Mouse (Mus musculus) retina, postnatal 7 days (tissue): ENCODE results near the gene C030005K15Rik.
"Not testable (repeated sequence)": the region's sequence is repeated elsewhere in the genome, so short reads cannot be mapped to it uniquely, and the experiment has no call there.

Experiments used
- DNase-seq: peaks from one replicate; pipeline ENCODE4 v3.0.0-alpha.2; 2012; ENCODE audit warnings: low read depth, low spot score

Gene C030005K15Rik

GRCm38 (mm10) chr10:97726655-97727054 lies at the start of gene C030005K15Rik:
Gene C030005K15Rik, minus strand, starts transcription at chr10:97726755.
- not testable (repeated sequence) for DNase-seq

- no peak for DNase-seq
Measured at GRCm38 (mm10) chr10:97768171-97768749, 41.7 kb upstream of the C030005K15Rik start.

DNA sequence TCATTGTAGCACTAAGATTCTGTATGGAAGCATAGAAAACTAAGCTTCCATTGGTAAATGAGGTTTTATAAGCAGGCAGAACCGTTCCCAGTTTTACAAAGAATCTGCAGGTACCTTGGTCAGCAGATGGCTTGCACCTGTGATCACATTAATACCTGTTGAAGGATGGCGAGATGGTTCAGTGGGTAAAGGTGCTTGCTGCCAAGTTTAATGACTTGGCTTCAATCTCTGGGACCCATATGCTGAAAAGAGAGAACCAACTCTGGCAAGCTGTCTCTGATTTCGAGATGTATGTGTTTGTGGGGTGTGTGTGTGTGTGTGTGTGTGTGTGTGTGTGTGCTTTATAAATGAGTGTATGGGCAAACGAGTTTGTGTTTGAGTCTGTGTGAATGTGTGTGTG lies 27.3 kb upstream of the C030005K15Rik start:
- DNase-seq = no peak

DNA sequence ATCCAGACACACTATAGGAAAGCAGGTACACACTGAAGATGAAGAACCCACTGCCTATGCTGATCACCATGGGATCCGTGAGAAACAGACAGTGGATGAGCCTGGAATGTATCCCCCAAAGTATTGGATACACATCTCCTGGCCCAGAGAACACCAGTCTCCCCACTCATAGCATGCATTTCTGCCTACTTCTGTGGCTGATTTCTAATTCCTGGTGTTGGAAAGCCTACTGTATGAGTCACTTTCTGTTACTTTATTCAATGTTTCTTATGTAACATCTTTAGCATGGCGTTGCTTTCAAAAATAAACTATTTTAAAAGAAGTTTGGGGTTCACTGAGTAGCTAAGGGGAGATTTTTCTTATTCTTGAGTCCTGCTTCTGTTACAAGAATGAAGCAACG lies 20.7 kb upstream of the C030005K15Rik start:
- DNase-seq = no peak

GRCm38 (mm10) chr10:97725929-97726328 lies 626 bp downstream of the C030005K15Rik start:
- DNase-seq = no peak

GRCm38 (mm10) chr10:97722709-97723108 lies 3.8 kb downstream of the C030005K15Rik start:
- no peak for DNase-seq

DNA sequence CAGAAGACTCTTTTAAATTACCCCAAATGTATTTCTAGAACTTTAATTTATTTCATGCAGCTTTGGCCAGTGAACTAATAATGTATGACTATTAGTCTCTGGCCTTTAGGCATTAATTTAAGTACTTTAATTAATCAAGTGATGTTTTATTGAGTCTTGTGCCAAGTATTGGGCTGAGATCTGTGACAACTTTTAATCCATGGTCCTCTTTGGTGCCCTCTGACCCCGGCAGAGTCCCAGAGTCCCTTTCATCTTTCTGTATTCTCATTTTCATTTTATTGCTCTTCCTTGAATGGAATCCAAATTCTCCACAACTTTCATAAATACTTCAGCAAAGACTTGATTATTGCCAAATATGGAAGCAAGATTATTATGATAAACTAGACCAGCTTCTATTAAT lies 5.9 kb downstream of the C030005K15Rik start:
- DNase-seq = no peak

DNA sequence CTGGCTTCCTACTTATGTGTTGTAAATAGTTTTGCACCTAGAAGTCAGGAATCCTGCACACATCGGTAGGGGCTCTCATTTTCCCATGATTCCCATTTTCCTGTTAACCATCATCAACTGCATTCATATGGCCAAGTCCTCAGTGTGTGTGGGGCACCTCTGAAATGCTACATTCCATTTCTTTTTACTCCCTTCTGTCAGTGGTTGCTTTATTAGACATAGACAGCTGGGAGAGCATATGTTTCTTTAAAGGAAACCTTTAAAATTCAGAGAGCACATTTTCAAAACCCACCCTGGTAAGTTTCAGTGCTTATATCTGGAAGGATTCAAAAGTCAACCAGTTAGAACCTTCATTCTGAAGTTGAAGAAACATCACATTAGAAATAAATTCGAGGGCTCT lies 8.5 kb downstream of the C030005K15Rik start:
- DNase-seq = no peak

GRCm38 (mm10) chr10:97717233-97717632 lies 9.3 kb downstream of the C030005K15Rik start:
- DNase-seq = no peak

DNA sequence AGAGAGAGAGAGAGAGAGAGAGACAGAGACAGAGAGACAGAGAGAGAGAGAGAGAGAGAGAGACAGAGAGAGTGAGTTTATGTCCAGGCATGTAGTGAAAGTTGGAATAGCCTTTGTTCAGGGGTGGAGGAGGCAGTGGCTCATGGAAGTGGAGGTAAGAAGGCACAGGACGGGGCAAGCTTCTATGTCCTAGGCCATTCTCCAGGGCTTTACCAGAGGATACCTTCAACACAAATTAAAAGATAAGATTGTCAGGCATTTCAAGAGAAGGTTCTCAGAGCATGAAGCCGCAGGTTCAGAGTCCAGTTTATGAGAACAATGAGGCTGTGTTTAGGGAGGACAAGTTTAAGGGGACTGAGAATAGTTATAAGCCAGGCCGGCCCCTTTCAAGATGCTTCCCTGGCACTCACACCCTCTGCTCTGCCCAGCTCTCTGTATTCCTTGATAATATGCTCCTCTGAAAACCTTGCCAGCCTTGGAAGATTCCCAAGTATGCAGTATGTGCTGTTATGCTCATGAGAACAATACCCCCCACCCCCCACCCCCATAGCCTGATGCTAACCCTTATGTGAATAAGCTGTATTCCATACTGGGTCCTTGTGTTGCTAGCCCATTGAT lies 11.2 kb downstream of the C030005K15Rik start:
- no peak for DNase-seq

DNA sequence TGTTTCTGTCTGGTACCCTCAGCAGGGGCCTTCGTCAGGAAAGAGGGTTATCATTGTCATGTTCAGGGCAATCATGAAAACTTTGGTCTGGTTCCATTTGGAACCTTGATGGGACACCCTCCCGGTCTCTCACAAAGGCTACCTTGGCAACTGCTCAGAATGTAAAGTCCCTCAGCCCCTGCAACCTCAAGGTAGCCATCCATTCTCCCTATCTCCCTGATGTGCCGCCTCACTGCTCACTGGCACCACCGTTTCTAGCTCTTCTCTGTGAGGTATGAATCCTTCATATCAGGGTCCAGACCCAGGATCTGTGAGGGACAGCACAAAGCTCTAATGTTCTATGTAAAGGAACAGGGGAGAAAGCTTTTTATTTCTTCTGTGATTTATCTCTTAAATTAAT lies 12.0 kb downstream of the C030005K15Rik start:
- no peak for DNase-seq

DNA sequence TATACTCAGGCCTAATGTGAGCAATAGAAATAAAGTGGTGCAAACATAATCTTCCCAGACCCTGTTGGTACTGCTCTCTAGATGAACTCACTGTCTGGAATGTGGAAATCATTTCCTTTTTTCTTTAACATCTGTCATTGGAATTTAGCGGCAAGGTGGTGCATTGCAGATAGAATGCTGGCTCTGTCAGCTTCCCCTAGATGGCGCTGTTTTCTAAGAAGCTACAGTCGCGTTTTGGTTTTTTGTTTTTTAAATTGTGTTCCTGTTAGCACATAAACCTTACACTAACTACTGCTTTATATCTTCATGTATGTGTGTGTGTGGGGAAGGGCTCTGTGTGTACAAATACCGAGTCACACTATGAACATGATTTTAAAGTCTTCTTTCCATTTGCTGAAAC lies 13.9 kb downstream of the C030005K15Rik start:
- peak; percentile 32 for DNase-seq

- DNase-seq = peak; percentile 27
Measured at GRCm38 (mm10) chr10:97704562-97704961, 22.0 kb downstream of the C030005K15Rik start.

DNA sequence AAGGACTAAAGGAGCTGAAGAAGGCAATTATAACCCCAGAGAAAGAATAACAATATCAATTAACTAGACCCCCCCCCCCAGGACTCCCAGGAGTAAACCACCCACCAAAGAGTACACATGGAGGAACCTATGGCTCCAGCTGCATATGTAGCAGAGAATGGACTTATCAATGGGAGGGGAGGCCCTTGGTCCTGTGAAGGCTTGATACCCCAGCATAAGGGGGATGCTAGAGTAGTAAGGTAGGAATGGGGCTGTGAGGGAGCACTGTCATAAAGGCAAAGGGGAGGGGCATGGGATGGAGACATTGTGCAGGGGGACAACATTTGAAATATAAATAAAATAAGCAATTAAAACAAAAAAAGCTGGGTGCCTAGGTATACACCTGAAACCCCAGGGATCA lies 24.2 kb downstream of the C030005K15Rik start:
- no peak for DNase-seq

DNA sequence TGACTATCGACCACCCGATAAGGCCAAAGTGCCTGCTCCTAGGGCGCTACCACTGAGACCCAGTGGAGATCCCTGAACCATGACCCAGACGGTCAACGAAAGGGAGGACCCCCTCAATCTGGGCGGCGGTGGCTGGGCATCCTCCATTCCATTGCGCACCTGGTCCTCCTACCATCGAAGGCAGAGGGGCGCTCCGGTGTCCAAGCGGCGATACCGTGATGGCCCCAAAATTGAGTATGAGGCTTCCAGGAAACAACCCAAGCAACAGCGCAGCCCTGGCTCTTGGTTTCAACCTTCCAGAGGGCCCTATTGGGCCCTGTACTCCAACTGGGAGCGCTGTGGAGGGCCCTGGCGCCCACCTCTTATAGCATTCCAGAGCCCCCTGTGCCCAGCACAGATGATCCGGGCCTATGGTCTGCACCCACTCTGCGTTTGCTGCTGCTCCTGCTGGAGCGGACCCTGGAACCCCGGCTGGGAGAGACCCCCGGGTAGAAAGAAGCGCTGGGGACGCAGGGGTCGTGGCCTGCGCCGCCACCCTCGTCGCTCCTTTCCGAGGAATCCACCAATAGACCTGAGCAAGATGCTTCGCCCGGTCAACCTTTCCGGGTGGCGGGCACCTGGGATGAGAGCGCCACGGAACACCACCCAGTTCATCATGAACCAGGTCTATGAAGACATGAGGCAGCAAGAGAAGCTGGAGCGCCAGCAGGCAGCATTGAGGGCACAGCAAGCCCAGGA lies 33.0 kb downstream of the C030005K15Rik start:
- no peak for DNase-seq

GRCm38 (mm10) chr10:97692913-97693312 lies 33.6 kb downstream of the C030005K15Rik start, which contains the start of gene Ccer1:
Gene Ccer1, plus strand, starts transcription at chr10:97693059.
- no peak for DNase-seq

DNA sequence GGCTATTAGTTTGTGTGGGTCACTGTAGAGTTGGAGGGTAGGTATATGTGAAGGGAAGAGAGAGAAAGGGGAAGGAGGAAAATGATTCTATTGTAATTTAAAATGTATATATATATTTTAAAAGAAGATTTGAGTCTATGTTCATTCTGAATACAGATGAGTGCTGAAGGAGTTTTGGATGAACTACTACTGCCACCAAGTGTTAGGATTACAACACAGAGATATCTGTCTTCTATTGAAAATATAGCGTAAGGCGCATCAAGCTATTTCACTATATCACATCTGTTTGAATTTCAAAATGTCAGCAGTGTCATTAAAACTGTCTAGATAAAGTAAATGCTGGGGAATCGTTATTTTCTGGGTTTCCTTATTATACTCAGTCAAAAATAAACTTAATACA lies 37.1 kb downstream of the C030005K15Rik start:
- no peak for DNase-seq

DNA sequence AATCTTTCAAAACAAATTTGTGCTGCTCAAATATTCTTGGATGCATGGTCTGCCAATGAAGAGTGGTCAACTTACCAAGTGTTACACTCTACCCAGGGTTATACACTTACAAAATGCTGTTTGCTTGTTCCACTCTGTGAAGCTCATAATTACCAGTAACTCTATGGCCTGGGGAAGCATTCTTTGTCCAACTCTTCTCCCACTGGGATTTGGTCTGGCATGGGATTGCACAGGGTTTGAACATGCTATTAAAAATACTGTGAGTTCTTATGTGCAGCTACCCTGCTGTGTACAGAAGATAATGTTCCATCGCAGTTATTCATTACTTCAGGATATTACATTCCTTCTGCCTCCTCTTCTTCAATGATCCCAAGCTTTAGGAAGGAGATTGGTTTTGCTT lies 39.4 kb downstream of the C030005K15Rik start:
- no peak for DNase-seq

- DNase-seq = no peak
Measured at GRCm38 (mm10) chr10:97682981-97683380, 43.6 kb downstream of the C030005K15Rik start.
